Mouse (Mus musculus): Measurements from ENCODE around the gene Atxn2l.

GRCm38 (mm10) chr7:126497966-126498365 is 5.3 kb downstream of the Atxn2l start:
- TF ChIP-seq CTCF (IDR thresholded peaks at IDR 0.05; ENCODE audit: extremely low read depth, insufficient read depth, insufficient read length, insufficient replicate concordance) (no peak), POLR2A (IDR thresholded peaks at IDR 0.05; ENCODE audit: low read depth, low read length) (no peak)

Data from spleen, adult 2 months (tissue).